Mouse (Mus musculus): Measurements from ENCODE around the gene Gm45837.

The Gm45837 gene

DNA sequence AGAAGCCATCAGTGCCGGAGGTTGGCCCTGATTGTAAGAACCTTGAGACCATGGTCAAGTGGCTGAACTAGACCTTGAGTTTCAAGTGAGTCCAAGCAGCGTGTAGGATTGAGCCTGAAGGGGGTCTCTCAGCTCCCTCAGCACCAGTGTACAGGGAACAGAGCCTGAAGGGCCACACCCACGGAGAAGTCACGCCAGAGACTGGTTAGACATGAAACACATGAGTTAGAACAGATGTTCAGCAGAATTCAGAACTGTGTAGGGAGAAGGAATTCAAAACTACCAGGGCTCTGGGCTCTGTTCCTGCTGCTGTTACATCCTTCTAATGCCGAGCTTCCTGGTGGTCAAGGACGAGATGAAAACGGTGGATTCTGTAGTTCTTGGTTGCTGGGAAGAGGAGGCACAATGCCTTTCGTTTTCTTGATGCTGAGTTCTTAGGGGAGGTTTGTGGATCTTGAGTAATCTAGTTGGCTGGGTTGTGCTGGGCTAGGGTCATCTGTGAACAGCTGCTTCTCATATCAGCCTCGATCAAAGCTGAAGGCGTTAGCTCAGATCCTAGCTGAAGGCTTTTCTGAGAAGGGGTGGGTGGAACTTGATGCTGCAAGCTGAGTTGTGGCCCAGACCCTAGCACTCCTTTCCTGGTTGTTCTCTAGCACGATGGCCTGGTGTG lies at the start of gene Gm45837:
TSS of gene Gm45837 (plus strand) at position 620 of the 670 bp plus-strand sequence.
- DNase-seq (ENCODE audit: low spot score in 2 of 2), result no peak

DNA sequence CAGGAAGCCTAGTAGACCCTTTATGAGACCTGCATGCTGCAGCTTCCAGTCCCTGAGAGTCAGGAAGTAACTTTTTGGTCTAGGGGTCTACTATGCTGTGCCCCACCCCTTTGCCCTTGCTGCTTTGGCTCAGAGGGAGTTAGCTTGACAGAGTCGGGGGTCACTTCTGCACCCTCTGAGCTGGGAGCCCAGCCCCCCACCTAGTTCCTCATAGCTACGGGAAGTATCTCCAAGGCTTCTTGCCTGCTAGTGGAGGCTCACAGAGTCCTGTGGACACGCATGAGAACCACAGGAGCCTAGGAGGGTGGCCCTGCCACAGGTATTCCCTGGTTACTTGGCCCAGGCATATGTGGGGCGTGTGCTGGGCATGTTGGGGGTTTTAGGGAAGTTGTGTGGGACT lies 49.7 kb upstream of the Gm45837 start:
- no peak for DNase-seq (ENCODE audit: low spot score in 2 of 2)

DNA sequence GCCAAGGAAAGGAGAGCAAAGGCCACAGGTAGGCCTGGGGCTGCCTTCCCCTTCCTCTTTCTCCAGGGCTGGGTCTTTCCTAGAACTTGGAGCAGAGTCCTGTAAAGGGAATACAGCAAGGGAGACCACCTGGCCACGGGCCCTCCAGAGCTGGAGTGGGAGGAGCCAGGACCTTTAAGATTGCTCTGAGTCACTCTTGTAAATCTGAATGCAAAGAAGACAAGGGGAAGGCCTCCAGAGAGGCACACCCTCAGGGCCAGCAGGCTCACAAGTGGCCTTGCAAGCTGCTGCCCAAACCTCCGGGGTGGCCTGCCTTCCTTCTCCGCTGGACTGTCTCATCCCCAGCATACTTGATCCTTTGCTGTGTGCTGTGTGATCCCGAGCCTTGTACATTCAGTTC lies 48.9 kb upstream of the Gm45837 start:
- no peak for DNase-seq (ENCODE audit: low spot score in 2 of 2)

DNA sequence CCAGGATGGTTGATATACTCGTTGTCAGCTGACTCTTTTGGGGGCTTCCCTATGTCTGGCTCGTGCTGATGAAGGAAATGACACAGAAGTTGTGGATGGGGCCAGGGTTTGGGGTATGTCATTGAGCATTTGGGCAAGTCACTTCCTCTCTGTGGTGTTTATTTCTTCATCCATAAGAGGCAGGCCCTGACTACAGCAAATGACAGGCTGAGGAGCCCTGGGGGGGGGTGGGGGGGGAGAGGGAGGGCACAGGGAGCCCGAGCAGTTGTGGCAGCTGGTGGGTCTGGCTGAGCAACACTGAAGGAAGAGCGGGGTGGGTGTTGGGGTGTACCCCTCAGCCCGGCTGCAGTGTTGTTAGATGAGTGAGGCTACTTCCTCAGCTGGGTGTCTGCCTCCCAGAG lies 47.9 kb upstream of the Gm45837 start:
- no peak for DNase-seq (ENCODE audit: low spot score in 2 of 2)

DNA sequence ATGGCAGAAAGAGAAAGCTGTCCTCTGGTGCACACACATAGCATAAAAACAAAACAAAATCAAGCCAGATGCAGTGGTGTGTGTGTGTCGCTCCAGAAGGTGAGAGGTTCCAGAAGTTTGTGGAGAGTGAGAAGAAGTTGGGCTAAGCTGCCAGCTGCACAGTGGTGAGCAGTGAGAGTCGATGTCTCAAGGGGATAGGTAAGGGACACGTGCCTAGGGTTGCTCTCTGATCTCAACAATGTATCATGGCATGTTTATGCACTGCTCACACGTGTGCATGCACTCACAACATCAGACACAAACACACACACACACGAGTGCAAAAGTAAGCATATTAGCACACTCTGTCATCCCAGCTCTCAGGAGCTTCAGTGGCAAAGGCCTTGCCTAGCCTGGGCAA lies 46.8 kb upstream of the Gm45837 start:
- DNase-seq (ENCODE audit: low spot score in 2 of 2), result no peak

DNA sequence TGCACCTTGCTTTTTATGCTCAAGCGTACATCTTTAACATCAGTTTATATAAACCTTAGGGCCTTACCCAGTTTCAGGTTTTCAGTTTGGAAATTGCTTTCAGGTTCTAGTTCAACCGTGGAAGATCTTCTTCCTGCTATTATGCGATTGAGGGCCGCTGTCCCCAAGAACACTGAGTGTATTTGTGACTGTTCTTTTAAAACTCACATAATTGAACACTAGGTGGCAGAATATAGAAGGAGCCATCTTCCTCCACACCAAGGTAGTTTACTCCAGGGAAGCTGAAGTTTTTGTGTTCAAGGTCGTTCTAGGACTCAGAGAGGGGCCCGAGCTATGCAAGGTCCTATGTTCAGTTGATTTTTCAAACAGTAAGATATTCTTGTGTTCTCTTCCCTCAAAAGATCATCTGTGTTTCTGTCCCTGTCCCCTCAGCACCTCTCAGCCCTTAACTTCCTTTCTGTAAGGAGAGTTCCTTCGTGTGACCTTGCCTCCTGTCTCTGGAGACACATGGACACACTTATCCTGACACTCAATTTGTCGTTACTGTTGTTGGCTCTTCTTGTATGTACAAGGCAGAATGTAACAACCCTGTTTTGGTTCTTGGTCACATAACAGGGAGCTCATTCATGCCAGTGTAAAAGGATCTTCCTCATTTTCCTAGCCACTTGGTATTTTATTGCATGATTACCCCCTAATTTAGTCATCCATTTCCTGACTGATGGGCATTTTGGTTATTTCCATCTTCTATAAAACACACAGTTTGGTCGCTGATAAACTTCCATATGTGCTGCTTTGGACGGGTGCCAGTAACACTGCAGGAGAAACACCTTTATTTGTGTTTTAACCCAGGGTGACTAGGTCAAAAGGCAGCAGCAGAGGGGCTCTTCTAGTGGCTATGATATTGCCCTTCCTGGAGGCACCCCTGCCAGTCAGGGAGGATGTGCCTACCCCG lies 42.5 kb upstream of the Gm45837 start:
- DNase-seq (ENCODE audit: low spot score in 2 of 2), result no peak

DNA sequence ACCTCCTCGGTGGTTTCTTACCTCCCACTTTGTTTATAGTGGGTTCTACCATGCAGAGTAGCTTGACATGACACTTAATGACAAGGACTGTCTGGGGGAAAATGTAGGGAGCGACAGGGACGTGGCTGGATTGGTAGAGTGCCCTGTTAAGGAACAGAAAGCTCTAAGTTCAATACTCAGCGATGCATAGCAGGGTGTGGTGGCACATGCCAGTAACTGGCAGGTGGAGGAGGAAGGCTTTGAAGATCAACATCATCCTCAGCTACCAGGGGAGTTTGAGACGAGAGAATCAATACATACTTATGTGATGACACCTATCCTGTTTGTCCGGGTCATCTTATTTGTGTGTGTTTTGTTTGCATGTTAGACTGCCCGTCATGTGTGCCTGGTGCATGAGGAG lies 41.0 kb upstream of the Gm45837 start:
- no peak for DNase-seq (ENCODE audit: low spot score in 2 of 2)

DNA sequence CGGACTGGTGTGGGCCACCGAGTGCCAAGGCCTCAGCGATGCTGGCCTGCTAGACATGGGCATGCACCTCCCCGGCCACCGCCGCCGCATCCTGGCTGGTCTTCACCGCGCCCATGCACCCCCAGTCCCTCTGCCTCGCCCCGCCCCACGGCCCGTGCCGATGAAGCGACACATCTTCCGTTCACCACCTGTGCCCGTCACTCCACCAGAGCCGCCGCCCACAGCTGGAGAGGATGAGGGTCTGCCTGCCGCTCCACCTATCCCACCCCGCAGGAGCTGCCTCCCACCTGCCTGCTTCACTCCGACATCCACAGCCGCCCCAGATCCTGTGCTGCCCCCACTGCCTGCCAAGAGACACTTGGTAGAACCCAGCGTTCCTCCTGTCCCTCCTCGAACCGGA lies 37.6 kb upstream of the Gm45837 start:
- no peak for DNase-seq (ENCODE audit: low spot score in 2 of 2)

DNA sequence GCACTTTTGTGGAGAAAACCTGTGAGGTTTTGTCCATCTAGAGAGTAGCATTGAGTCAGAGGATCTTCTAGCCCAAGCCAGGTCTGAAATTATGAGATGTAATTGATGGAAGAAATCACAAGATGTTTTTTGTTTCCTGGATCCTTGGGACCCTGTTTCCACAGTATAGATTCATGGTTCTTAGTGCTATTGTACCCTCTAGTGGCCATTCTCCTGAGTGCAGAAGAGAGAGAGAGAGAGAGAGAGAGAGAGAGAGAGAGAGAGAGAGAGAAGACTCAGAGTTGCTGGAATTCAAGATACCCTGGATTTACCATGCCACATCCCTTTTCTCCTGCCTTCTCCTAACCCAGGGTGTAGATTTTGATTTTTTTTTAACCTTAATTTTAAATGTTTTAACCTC lies 36.5 kb upstream of the Gm45837 start:
- no peak for DNase-seq (ENCODE audit: low spot score in 2 of 2)

DNA sequence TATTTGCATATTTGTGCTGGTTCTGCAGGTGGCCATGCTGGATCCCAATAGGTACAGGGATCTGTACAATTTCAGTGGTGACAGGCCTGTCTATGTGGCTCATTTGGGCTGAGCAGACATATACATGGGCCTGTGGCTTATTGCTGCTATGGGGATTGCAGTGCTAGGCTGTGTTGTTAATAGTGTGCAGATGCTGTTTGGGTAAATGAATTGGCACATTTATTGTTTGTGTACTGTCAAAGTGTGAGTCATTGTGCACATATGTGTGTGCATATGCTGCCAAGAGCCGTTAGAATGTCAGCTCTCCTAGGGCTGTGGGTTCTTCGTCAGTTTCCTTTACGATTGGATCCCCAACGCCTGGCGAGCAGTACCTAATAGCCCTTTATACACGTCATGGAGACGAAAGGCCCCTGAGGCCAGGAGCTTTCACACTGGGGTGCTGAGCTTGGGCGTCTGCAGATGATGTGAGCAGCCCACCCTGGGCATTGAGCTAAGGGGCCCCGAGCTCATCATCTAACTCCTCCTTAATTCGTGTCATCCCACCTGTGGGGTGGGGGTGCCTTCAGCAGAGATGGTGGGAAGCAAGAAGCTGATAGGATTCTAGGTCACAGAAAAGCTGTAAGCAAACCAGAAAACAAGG lies 33.9 kb upstream of the Gm45837 start:
- DNase-seq (ENCODE audit: low spot score in 2 of 2), result no peak

DNA sequence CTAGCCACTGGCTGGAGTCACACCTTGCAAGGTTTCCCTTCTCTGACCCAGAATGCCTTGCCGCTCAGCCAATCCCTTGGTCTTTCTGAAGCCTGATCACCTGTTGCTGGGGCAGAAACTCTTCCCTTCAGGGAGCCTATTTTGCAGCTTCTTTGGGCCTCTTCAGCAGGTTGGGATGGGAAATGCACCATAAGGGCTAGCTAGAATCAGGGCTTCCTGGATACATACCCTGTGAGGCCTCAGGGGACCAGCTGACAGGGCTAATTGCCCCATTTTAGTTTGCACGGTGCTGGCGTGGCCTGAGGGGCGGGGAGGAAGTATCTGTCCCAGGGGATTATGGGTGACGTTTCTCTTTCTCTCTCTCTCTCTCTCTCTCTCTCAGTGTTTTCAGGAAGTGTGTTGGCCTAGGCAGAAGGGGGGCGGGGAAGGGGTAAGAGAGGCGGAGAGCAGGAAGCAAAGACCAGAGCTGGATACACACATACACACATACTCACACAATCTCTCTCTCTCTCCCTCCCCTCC lies 32.9 kb upstream of the Gm45837 start:
- no peak for DNase-seq (ENCODE audit: low spot score in 2 of 2)

DNA sequence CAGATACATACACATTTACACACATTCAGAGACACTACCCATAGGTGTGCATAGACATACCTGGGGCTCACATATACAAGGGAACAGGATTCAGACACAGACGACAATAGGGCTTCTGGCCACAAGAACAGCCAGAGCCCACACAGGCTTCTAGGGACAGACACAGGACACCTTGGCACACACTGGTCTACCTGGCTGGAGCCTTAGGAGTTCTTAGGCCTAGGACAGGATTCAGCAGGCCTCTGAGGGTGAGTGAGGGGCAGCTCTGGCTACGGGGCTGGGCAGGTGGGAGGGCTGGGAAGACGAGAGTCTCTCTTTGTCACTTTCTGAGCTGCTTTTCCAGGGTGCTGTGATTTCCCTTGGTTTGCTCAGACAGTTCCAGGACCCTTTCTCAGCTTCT lies 32.4 kb upstream of the Gm45837 start:
- DNase-seq (ENCODE audit: low spot score in 2 of 2), result no peak

DNA sequence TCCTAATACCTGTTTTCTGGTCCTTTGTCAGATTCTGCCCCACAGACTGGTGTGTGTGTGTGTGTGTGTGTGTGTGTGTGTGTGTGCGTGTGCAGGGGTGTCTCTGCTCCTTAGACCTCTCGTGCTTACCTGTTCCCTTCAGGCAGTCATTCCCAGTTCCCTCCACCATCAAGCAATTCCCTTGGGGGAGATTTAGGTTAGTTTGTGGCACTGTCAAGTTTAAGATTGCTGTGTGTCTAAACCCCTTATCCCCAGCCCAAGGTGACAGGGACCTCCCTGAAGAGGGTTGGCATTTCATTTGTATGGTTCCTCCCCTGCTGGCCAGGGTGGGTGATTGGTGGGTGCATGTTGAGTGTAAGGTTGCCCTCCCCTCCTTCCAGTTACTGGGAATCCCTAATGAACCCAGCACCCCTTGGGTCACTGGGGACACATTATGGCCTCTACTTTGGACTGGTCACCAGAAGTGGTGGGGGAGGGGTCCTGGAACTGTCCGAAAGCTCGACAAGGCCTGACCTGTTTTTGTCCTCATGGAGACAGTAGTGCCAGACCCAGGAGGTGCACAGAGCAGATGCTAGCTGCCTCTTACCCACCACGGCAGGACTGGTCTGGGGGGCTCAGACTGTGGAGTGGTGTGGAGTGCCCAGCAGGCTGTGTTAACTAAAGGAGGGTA lies 31.8 kb upstream of the Gm45837 start:
- DNase-seq (ENCODE audit: low spot score in 2 of 2), result no peak

DNA sequence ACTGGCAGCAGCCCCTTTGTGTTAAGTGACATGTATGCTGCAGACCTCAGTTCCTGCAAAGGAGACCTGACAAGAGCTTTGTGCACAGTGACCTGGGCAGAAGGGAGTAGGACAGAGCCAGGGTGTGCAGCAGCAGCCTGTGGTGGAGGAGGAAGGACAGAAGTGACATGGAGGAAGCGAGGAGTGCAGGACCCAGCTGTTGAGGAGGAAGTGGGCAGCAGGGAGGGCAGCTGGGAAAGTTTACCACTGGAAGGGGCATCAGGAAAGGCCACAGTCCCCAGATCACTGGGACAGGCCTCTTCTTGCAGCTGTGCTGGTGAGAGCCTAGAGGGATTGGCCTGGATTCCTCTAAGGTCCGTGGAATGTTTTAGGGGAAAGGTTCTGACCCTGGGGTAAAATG lies 31.0 kb upstream of the Gm45837 start:
- DNase-seq (ENCODE audit: low spot score in 2 of 2), result no peak

DNA sequence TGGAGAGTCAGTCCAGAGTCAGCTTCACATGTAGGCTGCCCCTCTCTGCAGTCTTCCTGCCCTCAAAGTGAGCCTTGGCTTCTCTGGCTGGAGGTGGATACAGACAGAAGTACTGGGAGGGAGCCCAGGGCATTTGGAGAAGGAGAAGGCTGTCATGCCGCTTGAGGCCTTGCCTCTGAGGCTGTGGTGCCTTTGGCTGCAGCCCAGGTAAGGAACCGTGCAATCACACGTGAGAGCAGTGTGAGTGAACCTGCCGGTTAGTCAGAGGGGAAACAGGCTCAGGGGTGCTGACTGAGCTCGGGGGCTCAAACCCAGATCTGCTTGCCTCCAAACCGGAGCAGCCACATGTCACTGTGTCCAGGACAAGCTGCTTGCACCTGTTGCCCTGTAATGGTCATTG lies 29.2 kb upstream of the Gm45837 start:
- DNase-seq (ENCODE audit: low spot score in 2 of 2), result no peak

DNA sequence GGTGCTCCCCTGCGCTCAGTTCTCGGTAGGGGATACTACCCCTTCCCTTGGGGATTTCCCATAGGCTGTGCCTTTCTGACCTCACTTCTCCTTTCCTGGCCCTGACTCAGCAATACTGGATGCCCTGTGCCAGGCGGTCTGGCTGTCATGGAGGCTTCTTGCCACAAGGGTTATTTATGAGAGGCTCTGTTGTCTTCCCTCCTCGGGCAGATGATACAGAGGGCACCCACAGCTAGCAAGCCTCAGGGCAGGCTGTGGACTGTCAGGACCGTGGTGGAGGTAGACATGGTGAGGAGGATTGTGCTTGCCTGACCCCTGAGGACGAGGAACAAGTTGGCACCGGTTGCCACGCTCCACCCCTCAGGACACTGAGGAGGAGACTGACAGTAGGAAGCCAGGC lies 28.3 kb upstream of the Gm45837 start:
- DNase-seq (ENCODE audit: low spot score in 2 of 2), result no peak

DNA sequence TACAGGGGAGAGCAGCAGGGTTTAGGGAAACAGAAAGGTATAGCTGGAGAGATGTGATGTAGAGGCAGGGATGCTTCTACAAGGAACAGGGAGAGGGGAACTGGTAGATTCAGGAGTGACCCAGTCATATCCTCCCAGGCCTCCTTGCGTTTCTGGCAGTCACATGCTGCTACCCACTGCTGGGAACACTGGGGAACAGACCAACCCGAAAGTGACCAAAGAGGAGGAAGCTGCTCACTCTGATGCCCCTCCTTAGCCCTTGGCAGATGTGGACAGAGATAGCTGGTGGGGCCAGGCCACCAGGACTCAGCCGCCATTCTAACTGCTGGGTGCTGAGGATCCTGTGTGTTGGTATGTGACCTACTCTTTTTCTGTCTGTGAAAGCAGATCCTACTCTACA lies 26.9 kb upstream of the Gm45837 start:
- no peak for DNase-seq (ENCODE audit: low spot score in 2 of 2)

DNA sequence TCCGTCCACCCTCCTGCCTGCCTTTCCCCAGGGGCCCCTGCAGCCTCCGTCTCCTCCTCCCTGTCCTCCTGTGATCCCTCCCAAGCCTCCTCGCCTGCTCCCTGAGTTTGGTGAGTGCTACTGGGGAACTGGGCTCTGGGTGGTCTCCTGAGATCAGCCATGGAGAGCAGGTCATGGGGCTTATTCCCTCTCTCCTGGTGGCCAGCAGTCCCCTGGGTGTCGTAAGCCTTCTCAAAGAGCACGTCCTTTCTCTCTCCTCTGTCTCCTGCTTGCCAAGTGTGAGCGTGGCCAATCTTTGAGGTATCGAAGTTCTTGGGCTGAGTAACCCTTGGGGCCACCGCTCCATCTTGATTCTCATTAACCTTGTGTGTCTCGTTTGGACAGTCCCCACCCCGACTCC lies 25.8 kb upstream of the Gm45837 start:
- DNase-seq (ENCODE audit: low spot score in 2 of 2), result no peak

DNA sequence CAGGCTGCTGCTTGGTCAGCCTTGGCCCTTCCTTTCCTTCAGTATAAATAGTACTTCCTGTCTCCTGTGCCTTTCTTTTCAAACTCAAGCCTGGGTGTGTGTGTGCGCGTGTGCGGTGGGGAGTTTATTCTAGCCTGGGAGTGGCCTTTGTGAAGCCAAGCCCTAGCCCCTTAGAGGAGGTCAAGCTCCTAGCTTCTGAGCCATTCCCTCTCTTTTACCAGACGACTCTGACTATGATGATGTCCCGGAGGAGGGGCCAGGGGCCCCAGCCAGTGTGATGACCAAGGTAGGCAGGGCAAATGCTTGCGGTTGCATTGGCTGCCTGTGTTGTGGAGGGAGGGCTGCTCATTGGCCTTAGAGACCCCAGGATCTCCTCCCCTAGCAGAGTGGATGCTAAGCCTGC lies 25.4 kb upstream of the Gm45837 start:
- DNase-seq (ENCODE audit: low spot score in 2 of 2), result no peak

DNA sequence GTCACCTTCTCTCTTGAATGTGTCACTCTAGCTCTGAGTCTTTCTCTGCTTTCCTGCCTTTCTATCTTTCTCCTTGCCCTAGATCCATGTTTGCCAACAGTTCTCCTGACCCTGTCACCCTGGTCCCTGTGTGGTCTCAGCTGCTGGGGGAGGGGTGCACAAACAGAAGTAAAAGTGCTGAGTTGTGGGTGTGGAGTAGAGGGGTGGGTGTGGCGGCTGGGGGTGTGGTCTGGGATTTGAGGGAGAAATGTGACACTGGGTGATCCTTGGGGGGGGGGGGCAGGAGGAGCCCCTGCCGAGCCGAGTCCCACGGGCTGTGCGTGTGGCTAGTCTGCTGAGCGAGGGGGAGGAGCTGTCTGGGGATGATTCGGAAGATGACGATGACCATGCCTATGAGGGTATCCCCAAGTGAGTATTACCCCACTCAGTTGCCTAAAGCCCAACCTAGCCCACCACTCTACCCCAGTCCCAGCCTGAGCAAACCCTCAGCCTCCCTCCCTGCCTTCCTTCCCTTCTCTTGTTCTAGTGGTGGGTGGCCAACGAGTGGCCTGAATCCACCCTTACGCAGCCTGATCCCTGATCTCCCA lies 24.7 kb upstream of the Gm45837 start:
- no peak for DNase-seq (ENCODE audit: low spot score in 2 of 2)

DNA sequence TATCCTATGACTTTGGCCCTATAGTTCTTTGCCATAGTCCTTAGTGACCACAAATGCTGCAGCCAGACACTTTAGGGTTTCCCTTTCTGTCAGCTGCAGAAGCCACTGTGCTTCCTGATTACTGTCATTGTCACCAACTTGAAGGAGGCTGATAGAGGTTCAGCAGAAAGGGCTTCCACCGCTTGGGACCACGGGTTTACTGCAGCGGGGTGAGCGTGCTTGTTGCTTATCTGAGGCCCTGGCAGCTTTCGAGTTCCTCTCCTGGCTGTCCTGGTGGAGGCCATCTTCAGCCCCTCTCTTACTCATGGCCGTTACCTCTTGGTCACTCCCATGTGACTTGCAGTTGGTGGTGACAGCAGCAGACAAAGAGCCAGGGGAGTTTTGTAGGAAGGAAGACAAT lies 21.4 kb upstream of the Gm45837 start:
- no peak for DNase-seq (ENCODE audit: low spot score in 2 of 2)
